Mouse (Mus musculus) myocyte (in vitro differentiated cells): ENCODE measurements around the gene Ppp2r5e.

Experiments
- MYOG ChIP-seq, 3 experiments: IDR thresholded peaks; one replicate each; pipeline ENCODE4 v1.6.1; 2011; ENCODE audit warnings: control low read depth in 2 of 3, low read depth in 2 of 3, mild to moderate bottlenecking in 2 of 3; ENCODE audit not compliant: insufficient read length in 2 of 3, control insufficient read depth in 1 of 3, insufficient read depth in 1 of 3
- POLR2A ChIP-seq: IDR thresholded peaks from one replicate; pipeline ENCODE4 v1.6.1; 2011; ENCODE audit warnings: low read depth, mild to moderate bottlenecking, control low read depth, moderate library complexity; ENCODE audit not compliant: insufficient read length
- SRF ChIP-seq: IDR thresholded peaks from one replicate; pipeline ENCODE4 v1.6.1; 2011; ENCODE audit warnings: low read depth; ENCODE audit not compliant: control insufficient read depth, insufficient read length

GRCm38 (mm10) chr12:75629618-75630017, 33.6 kb upstream of the Ppp2r5e start:
- TF ChIP-seq MYOG (IDR thresholded peaks at IDR 0.05; ENCODE audit: control insufficient read depth in 1 of 3, insufficient read depth in 1 of 3, insufficient read length in 2 of 3, low read depth in 2 of 3): no peak
- TF ChIP-seq SRF: no peak
- no peak for TF ChIP-seq POLR2A
